Mouse (Mus musculus): ENCODE data around the gene Trio.

Trio gene

DNA sequence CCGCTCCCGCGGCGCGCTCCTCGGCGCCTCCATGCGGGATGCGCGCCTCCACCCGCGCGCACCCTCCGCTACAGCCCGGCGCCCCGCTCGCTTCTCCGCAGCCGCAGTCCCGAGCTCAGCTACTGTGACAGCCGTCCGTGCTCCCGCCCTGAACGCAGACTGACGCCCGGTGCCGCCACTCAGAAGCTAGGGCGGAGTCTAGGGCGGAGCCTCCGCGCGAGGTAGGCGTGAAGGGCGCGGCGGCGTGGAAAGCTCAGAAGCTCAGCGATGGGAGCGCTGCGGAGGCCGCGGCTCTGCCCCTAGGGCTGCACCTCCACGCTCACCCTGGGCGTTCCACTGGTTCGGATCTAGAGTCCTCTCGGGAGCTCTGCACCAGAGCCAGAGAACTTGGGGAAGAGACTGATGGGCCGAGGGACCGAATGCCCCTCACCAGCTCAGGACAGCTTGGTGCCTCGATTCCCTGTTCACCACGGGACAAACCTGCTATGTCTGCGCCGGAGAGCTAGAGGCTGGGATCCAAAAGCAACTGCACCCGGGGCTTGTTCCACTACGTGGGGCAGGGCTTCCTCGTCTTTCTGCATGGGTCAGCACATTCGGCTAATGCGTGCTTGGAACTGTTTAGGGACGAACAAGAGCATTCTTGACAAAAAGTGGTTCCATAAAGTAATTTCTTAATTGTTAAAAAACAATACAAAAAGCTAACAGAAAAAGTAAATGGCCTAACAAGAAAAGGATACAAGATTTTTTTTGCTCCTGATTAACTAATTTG is 344.0 kb downstream of the Trio start, which contains the start of gene Otulinl:
Gene Otulinl, minus strand, starts transcription at position 161 of the 769 bp plus-strand sequence.
- in situ Hi-C loops (cut with MboI, MseI) = no loop called here

- in situ Hi-C loops (cut with MboI, MseI) = no loop called here
These were observed 344.7 kb downstream of the Trio start for GRCm38 (mm10) chr15:27680997-27681396.
